Comparison of ENCODE assay signal across 9 mouse cellular contexts in genomic region chr12:29855007-29855406, GRCm38 (mm10).
DNase-seq lines count a peak whose midpoint lies in the region; ATAC-seq and TF ChIP-seq lines count a peak whose summit lies in the region.
"Had no signal": no experiment of that assay in that cellular context is flagged by ENCODE, and none has a peak within 500 bp of the region (broad histone marks: within the 10 kb centered on the region; RNA-seq: fewer than 3 reads in every experiment).

No protein-coding gene starts in this region.

- H3K27ac ChIP-seq in forebrain, embryonic 12.5 days: no peak overlapping the region
- no peak overlapping the region for H3K27ac ChIP-seq in kidney, postnatal 0 days
- H3K27ac ChIP-seq: neural tube, embryonic 12.5 days had no signal

- H3K4me3 ChIP-seq in forebrain, embryonic 12.5 days (replicated peaks): no peak overlapping the region
- H3K4me3 ChIP-seq in kidney, postnatal 0 days (replicated peaks; ENCODE audit: low read depth, low read length): no peak overlapping the region
- H3K4me3 ChIP-seq: neural tube, embryonic 12.5 days had no signal

- H3K4me2 ChIP-seq in forebrain, embryonic 12.5 days: no peak overlapping the region
- no peak overlapping the region for H3K4me2 ChIP-seq in kidney, postnatal 0 days (ENCODE audit: low read length)
- H3K4me2 ChIP-seq: neural tube, embryonic 12.5 days had no signal

- no peaks in the 10 kb centered on the region for H3K9me3 ChIP-seq in forebrain, embryonic 12.5 days
- H3K9me3 ChIP-seq in kidney, postnatal 0 days (replicated peaks; ENCODE audit: low read length): no peaks in the 10 kb centered on the region
- H3K9me3 ChIP-seq: neural tube, embryonic 12.5 days had no signal

- H3K9ac ChIP-seq in forebrain, embryonic 12.5 days: no peak overlapping the region
- H3K9ac ChIP-seq in kidney, postnatal 0 days (ENCODE audit: low read depth, low read length): no peak overlapping the region
- H3K9ac ChIP-seq: neural tube, embryonic 12.5 days had no signal

- peak; percentile 59 for DNase-seq in gastrocnemius, adult 18-20 months (ENCODE audit: low spot score)
- DNase-seq in gastrocnemius, adult 8-10 months (ENCODE audit: low spot score in 2 of 2): no peak
- peak; percentile 9 for DNase-seq in 3134 (ENCODE audit: extremely low read depth, insufficient read length, low spot score)
- DNase-seq in adrenal gland, postnatal 10 days: peak; percentile 77
- peak; percentile 54 for DNase-seq in kidney, postnatal 0 days (ENCODE audit: low spot score)
- DNase-seq in mesoderm, embryonic 11.5 days (ENCODE audit: low read depth, low spot score): peak; percentile 66

- TF ChIP-seq CTCF in kidney, postnatal 0 days (IDR thresholded peaks at IDR 0.05; ENCODE audit: low read depth): peak; percentile 76

- 22% methylated on average over 5 of the region's 5 CpGs for WGBS in forebrain, embryonic 12.5 days
- 24% methylated on average over 5 of the region's 5 CpGs for WGBS in kidney, postnatal 0 days

- no peaks in the 10 kb centered on the region for H3K4me1 ChIP-seq in forebrain, embryonic 12.5 days
- no peaks in the 10 kb centered on the region for H3K4me1 ChIP-seq in kidney, postnatal 0 days (replicated peaks; ENCODE audit: insufficient read depth, low read length)
- H3K4me1 ChIP-seq: neural tube, embryonic 12.5 days had no signal

- peaks cover 7% of the 10 kb centered on the region; the same call in 1 of the 2 replicates for H3K27me3 ChIP-seq in forebrain, embryonic 12.5 days
- H3K27me3 ChIP-seq in kidney, postnatal 0 days (ENCODE audit: insufficient read depth, low read length): no peaks in the 10 kb centered on the region
- H3K27me3 ChIP-seq: neural tube, embryonic 12.5 days had no signal

- no peaks in the 10 kb centered on the region for H3K36me3 ChIP-seq in forebrain, embryonic 12.5 days (replicated peaks)
- H3K36me3 ChIP-seq in kidney, postnatal 0 days (ENCODE audit: insufficient read depth, low read length): no peaks in the 10 kb centered on the region

- peak; percentile 51; the same call in 1 of the 2 replicates for ATAC-seq in forebrain, embryonic 12.5 days (ENCODE audit: low FRiP score)
- ATAC-seq in kidney, postnatal 0 days (replicated peaks; ENCODE audit: low FRiP score, low read depth): no peak
- no peak for ATAC-seq in monocyte, adult 5-6 weeks (replicated peaks; ENCODE audit: insufficient number of reproducible peaks, low FRiP score, low TSS enrichment, poor library complexity, severe bottlenecking)

Comparison
In these comparisons a context has a peak if more than half of its experiments do, and no peak if none do; other contexts are left out.
1. DNase-seq: peak in gastrocnemius, adult 18-20 months (single experiment), 3134 (single experiment), adrenal gland, postnatal 10 days (single experiment), kidney, postnatal 0 days (single experiment) and mesoderm, embryonic 11.5 days (single experiment); none in gastrocnemius, adult 8-10 months (0 of 2).